Comparison of ENCODE assay signal across 15 mouse cellular contexts in the genomic region with DNA sequence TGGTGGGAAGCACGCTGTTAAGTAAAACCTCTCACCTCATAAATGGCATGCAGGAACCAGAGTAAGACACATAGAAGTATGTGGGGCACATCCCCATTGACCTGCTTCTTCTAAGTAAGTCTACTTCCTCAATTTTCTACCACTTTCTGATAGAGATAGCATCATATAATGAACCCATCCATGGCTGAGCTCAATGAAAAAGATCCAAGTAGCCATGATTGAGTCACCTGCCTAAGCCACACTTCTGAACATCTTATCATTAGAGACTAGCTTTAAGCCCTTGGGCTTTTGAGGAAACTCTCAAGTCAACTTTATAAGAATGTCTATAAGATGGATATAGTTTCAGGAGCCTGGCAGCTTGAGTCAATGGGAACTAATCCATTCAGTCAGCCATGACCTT.
"Had no signal": no experiment of that assay in that cellular context is flagged by ENCODE, and none has a peak within 500 bp of the region (broad histone marks: within the 10 kb centered on the region; RNA-seq: fewer than 3 reads in every experiment).

No protein-coding gene starts in this region.

- H3K4me2 ChIP-seq: lung, embryonic 14.5 days; midbrain, embryonic 11.5 days; midbrain, embryonic 13.5 days; midbrain, embryonic 15.5 days; neural tube, embryonic 12.5 days had no signal

- DNase-seq: lung, adult 18-20 months; lung, embryonic 14.5 days; lung, postnatal 14 days; lung, postnatal 36 days; right cerebral cortex, postnatal 14 days; spleen, adult 18-20 months; thymus, adult 2 months; thymus, postnatal 25 days; thymus, postnatal 4 days had no signal

- H3K9me3 ChIP-seq: megakaryocyte, embryonic 14.5 days; midbrain, embryonic 13.5 days; midbrain, embryonic 15.5 days; neural tube, embryonic 12.5 days had no signal

- ATAC-seq: midbrain, embryonic 13.5 days; midbrain, embryonic 15.5 days had no signal

- H3K27me3 ChIP-seq: megakaryocyte, embryonic 14.5 days; midbrain, embryonic 13.5 days; midbrain, embryonic 15.5 days; neural tube, embryonic 12.5 days had no signal

- H3K4me3 ChIP-seq: megakaryocyte, embryonic 14.5 days; midbrain, embryonic 13.5 days; midbrain, embryonic 15.5 days; neural tube, embryonic 12.5 days had no signal

- H3K4me1 ChIP-seq: midbrain, embryonic 13.5 days; midbrain, embryonic 15.5 days; neural tube, embryonic 12.5 days had no signal

- H3K9ac ChIP-seq: liver, embryonic 14.5 days; lung, embryonic 14.5 days; midbrain, embryonic 13.5 days; midbrain, embryonic 15.5 days; neural tube, embryonic 12.5 days had no signal

- H3K27ac ChIP-seq: liver, embryonic 14.5 days; midbrain, embryonic 13.5 days; midbrain, embryonic 15.5 days; neural tube, embryonic 12.5 days had no signal

- H3K36me3 ChIP-seq: midbrain, embryonic 13.5 days; midbrain, embryonic 15.5 days; neural tube, embryonic 12.5 days had no signal
